ENCODE assay signal across 8 mouse cellular contexts in the genomic region with DNA sequence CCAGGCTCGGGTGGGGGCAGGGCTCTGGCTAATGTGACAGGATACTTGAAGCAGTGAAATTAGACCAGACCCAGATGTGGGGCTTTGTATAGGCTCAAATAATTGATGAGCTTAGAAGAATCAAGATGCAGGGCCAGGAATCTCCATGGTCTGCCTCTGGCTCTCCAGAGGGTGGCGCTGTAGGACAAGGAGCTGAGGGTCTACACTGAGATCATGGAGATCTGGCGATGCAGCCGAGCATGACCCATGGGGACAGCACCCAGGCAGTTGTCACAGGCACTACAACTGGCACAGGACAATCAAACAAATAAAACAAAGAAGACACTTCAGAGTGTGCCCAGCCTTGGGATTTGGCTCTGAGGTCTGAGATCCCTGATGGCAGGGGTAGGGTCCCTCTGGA. TPM values are rescaled to one million over a fixed set of nuclear protein-coding genes. Genes with fewer than 3 reads are reported as not detected.
A peak's percentile ranks its signal among the peaks of the same experiment; 100 is the strongest.
DNase-seq lines count a peak whose midpoint lies in the region; ATAC-seq and TF ChIP-seq lines count a peak whose summit lies in the region.

No protein-coding gene starts in this region.

- no peaks in the 10 kb centered on the region for H3K79me3 ChIP-seq in C2C12 (ENCODE audit: low read depth)

- ATAC-seq in monocyte, adult 5-6 weeks (replicated peaks; ENCODE audit: insufficient number of reproducible peaks, low FRiP score, low TSS enrichment, poor library complexity, severe bottlenecking) = no peak

- H3K4me3 ChIP-seq in C2C12 (ENCODE audit: insufficient read depth, poor library complexity, severe bottlenecking) = no peak overlapping the region
- no peak overlapping the region for H3K4me3 ChIP-seq in layer of hippocampus, adult 2 months

- peaks cover 14% of the 10 kb centered on the region for H3K27me3 ChIP-seq in C2C12 (ENCODE audit: control insufficient read depth, insufficient read depth, insufficient read length)

- peak; percentile 85 for TF ChIP-seq CTCF in C2C12 (IDR thresholded peaks at IDR 0.05; ENCODE audit: control insufficient read depth, insufficient read depth, insufficient read length)
- TF ChIP-seq CTCF in layer of hippocampus, adult 2 months (conservative IDR thresholded peaks at IDR 0.05) = peak; percentile 91

- no peaks in the 10 kb centered on the region for H3K79me2 ChIP-seq in C2C12 (ENCODE audit: control insufficient read depth, insufficient read depth)

- DNase-seq in T-cell, adult 2 months (ENCODE audit: low spot score) = peak; percentile 13
- DNase-seq in cerebellum, postnatal 36 days = peak; percentile 77 to 79
- DNase-seq in gastrocnemius, postnatal 14 days = peak; percentile 78
- peak; percentile 61 to 81 for DNase-seq in layer of hippocampus, adult 2 months (ENCODE audit: low spot score in 2 of 2)
- DNase-seq in lung, postnatal 14 days = peak; percentile 77
- peak; percentile 68 to 79 for DNase-seq in right cerebral cortex, adult 2 months (ENCODE audit: low spot score in 2 of 2)

- no peak overlapping the region for H3ac ChIP-seq in C2C12 (ENCODE audit: control insufficient read depth, insufficient read length, low read depth)

- H3K27ac ChIP-seq in layer of hippocampus, adult 2 months = no peak overlapping the region

- intact Hi-C loops in gastrocnemius, postnatal 14 days (cut with DNase I; ENCODE audit: low total_unique reads) = loop anchor here (5.0 kb wide), 1 partner anchor 128 kb away; no protein-coding TSS in a partner anchor

- H3K36me3 ChIP-seq in C2C12 (ENCODE audit: control insufficient read depth, insufficient read depth) = no peaks in the 10 kb centered on the region

TF ChIP-seq in C2C12, 6 proteins besides CTCF, POLR2A, EP300 and RAD21:
- no peak for TF ChIP-seq USF1 (IDR thresholded peaks at IDR 0.05; ENCODE audit: low read depth)
- TF ChIP-seq CEBPB (IDR thresholded peaks at IDR 0.05; ENCODE audit: low read depth) = no peak
- TF ChIP-seq MYOD1 (IDR thresholded peaks at IDR 0.05; ENCODE audit: control insufficient read depth, insufficient read length, low read depth) = no peak
- no peak for TF ChIP-seq FOSL1 (IDR thresholded peaks at IDR 0.05; ENCODE audit: insufficient read depth, low read length, poor library complexity, severe bottlenecking)
- peak; percentile 35 for TF ChIP-seq MAX (IDR thresholded peaks at IDR 0.05)

RNA-seq across cellular contexts. Expression of gene Barhl1, which starts 7.4 kb away (rescaled TPM):
- 0.01 TPM for polyA plus RNA-seq in C2C12 (2012; fragmentation: generic; extraction: Trizol)
- not detected for total RNA-seq in gastrocnemius, postnatal 14 days (2021)
- not detected for total RNA-seq in layer of hippocampus, adult 2 months (2021)
- total RNA-seq in monocyte, adult 5-6 weeks (2017) = 0.38 TPM in 1 of 3 replicates, not detected in the others

Comparison
In these comparisons a context has a peak if more than half of its experiments do, and no peak if none do; other contexts are left out.
1. DNase-seq: peak in every context shown above with its lines; median percentile 78 in cerebellum, postnatal 36 days; 78 in gastrocnemius, postnatal 14 days; 77 in lung, postnatal 14 days; 74 in right cerebral cortex, adult 2 months; 71 in layer of hippocampus, adult 2 months; 13 in T-cell, adult 2 months.